Comparison of ENCODE assay signal across 19 mouse cellular contexts in genomic region chr4:132293682-132294240, GRCm38 (mm10). TPM values are rescaled to one million over a fixed set of nuclear protein-coding genes. Genes with fewer than 3 reads are reported as not detected.
A peak's percentile ranks its signal among the peaks of the same experiment; 100 is the strongest.
DNase-seq lines count a peak whose midpoint lies in the region; ATAC-seq and TF ChIP-seq lines count a peak whose summit lies in the region.
"Had no signal": no experiment of that assay in that cellular context is flagged by ENCODE, and none has a peak within 500 bp of the region (broad histone marks: within the 10 kb centered on the region; RNA-seq: fewer than 3 reads in every experiment).

No protein-coding gene starts in this region.

- H3K4me2 ChIP-seq in heart, postnatal 0 days (ENCODE audit: low read depth, low read length), result no peak overlapping the region
- H3K4me2 ChIP-seq in lung, embryonic 16.5 days (ENCODE audit: low read depth, low read length), result no peak overlapping the region
- no peak overlapping the region for H3K4me2 ChIP-seq in intestine, embryonic 15.5 days (replicated peaks)
- H3K4me2 ChIP-seq in kidney, postnatal 0 days (ENCODE audit: low read length), result no peak overlapping the region
- H3K4me2 ChIP-seq: forebrain, embryonic 12.5 days; heart, embryonic 15.5 days; limb, embryonic 15.5 days; midbrain, embryonic 12.5 days had no signal

- no peak for TF ChIP-seq EP300 in heart, postnatal 0 days (IDR thresholded peaks at IDR 0.05; ENCODE audit: low read depth)

- DNase-seq in heart, postnatal 0 days (ENCODE audit: low spot score), result no peak
- no peak for DNase-seq in heart, adult 9 months (ENCODE audit: low spot score in 2 of 2)
- no peak for DNase-seq in lung, postnatal 36 days
- DNase-seq in kidney, postnatal 0 days (ENCODE audit: low spot score), result no peak
- DNase-seq in frontal cortex, postnatal 10 days (ENCODE audit: low spot score in 2 of 2), result no peak
- DNase-seq: B cell, adult 2 months; cerebellum, adult 8-10 months; liver, postnatal 0 days; spleen, adult 18-20 months; thymus, adult 2 months had no signal

- WGBS in heart, postnatal 0 days, result 66% methylated on average over 7 of the region's 7 CpGs
- 69% methylated on average over 7 of the region's 7 CpGs for WGBS in lung, embryonic 16.5 days
- 80% methylated on average over 7 of the region's 7 CpGs for WGBS in intestine, embryonic 15.5 days
- WGBS in kidney, postnatal 0 days, result 54% methylated on average over 7 of the region's 7 CpGs

- no peak overlapping the region for H3K9ac ChIP-seq in heart, postnatal 0 days (replicated peaks; ENCODE audit: low read depth, low read length)
- peak overlapping the region; percentile 26; the same call in 1 of the 2 replicates for H3K9ac ChIP-seq in lung, embryonic 16.5 days (ENCODE audit: low read length)
- no peak overlapping the region for H3K9ac ChIP-seq in intestine, embryonic 15.5 days
- 0 out of 2 replicates have a peak overlapping the region, but pooled peaks have one; percentile 31 for H3K9ac ChIP-seq in kidney, postnatal 0 days (ENCODE audit: low read depth, low read length)
- H3K9ac ChIP-seq: forebrain, embryonic 12.5 days; heart, embryonic 15.5 days; limb, embryonic 15.5 days; liver, postnatal 0 days; midbrain, embryonic 12.5 days had no signal

- no peaks in the 10 kb centered on the region for H3K27me3 ChIP-seq in heart, postnatal 0 days (ENCODE audit: control insufficient read depth, insufficient read depth, low read length)
- no peaks in the 10 kb centered on the region for H3K27me3 ChIP-seq in lung, embryonic 16.5 days (ENCODE audit: control insufficient read depth, insufficient read depth, low read depth, low read length)
- H3K27me3 ChIP-seq in intestine, embryonic 15.5 days (replicated peaks), result no peaks in the 10 kb centered on the region
- H3K27me3 ChIP-seq in kidney, postnatal 0 days (ENCODE audit: insufficient read depth, low read length), result no peaks in the 10 kb centered on the region
- H3K27me3 ChIP-seq: forebrain, embryonic 12.5 days; heart, embryonic 15.5 days; limb, embryonic 15.5 days; midbrain, embryonic 12.5 days had no signal

- 0 out of 2 replicates have a peak, but pooled peaks have one; percentile 20 for ATAC-seq in heart, postnatal 0 days (ENCODE audit: insufficient read depth, low read depth)
- no peak for ATAC-seq in lung, embryonic 16.5 days (ENCODE audit: low read depth)
- 0 out of 2 replicates have a peak, but pooled peaks have one; percentile 23 for ATAC-seq in intestine, embryonic 15.5 days
- no peak for ATAC-seq in kidney, postnatal 0 days (replicated peaks; ENCODE audit: low FRiP score, low read depth)
- ATAC-seq: inflammation-experienced regulatory T-cells, adult 6 months; liver, postnatal 0 days had no signal

- no peaks in the 10 kb centered on the region for H3K9me3 ChIP-seq in heart, postnatal 0 days (replicated peaks; ENCODE audit: control insufficient read depth, low read length)
- peaks cover 5% of the 10 kb centered on the region; the same call in 1 of the 2 replicates for H3K9me3 ChIP-seq in lung, embryonic 16.5 days (ENCODE audit: control insufficient read depth, low read length)
- no peaks in the 10 kb centered on the region; the same call in 1 of the 2 replicates for H3K9me3 ChIP-seq in intestine, embryonic 15.5 days
- no peaks in the 10 kb centered on the region for H3K9me3 ChIP-seq in kidney, postnatal 0 days (replicated peaks; ENCODE audit: low read length)
- H3K9me3 ChIP-seq: heart, embryonic 15.5 days; limb, embryonic 15.5 days had no signal

- 0 out of 2 replicates have a peak overlapping the region, but pooled peaks have one; percentile 43 for H3K27ac ChIP-seq in heart, postnatal 0 days (ENCODE audit: low read depth)
- no peak overlapping the region for H3K27ac ChIP-seq in lung, embryonic 16.5 days (ENCODE audit: low read length)
- no peak overlapping the region for H3K27ac ChIP-seq in intestine, embryonic 15.5 days
- 0 out of 2 replicates have a peak overlapping the region, but pooled peaks have one; percentile 8 for H3K27ac ChIP-seq in kidney, postnatal 0 days
- H3K27ac ChIP-seq: forebrain, embryonic 12.5 days; heart, embryonic 15.5 days; limb, embryonic 15.5 days; midbrain, embryonic 12.5 days had no signal

- no peak for TF ChIP-seq CTCF in heart, postnatal 0 days (IDR thresholded peaks at IDR 0.05; ENCODE audit: low read depth)
- no peak for TF ChIP-seq CTCF in kidney, postnatal 0 days (IDR thresholded peaks at IDR 0.05; ENCODE audit: low read depth)

- no peak overlapping the region for H3K4me3 ChIP-seq in heart, postnatal 0 days (ENCODE audit: low read depth, low read length)
- H3K4me3 ChIP-seq in lung, embryonic 16.5 days (ENCODE audit: low read length), result no peak overlapping the region
- no peak overlapping the region for H3K4me3 ChIP-seq in intestine, embryonic 15.5 days (replicated peaks)
- H3K4me3 ChIP-seq in kidney, postnatal 0 days (replicated peaks; ENCODE audit: low read depth, low read length), result no peak overlapping the region
- H3K4me3 ChIP-seq: forebrain, embryonic 12.5 days; heart, embryonic 15.5 days; limb, embryonic 15.5 days; midbrain, embryonic 12.5 days; myocyte had no signal

- peaks cover 32% of the 10 kb centered on the region for H3K36me3 ChIP-seq in heart, postnatal 0 days (replicated peaks; ENCODE audit: control insufficient read depth, insufficient read depth, low read length)
- H3K36me3 ChIP-seq in lung, embryonic 16.5 days (ENCODE audit: control insufficient read depth, insufficient read depth, low read length), result peaks cover 14% of the 10 kb centered on the region
- peaks cover 14% of the 10 kb centered on the region; the same call in 1 of the 2 replicates for H3K36me3 ChIP-seq in intestine, embryonic 15.5 days
- peaks cover 10% of the 10 kb centered on the region; the same call in 1 of the 2 replicates for H3K36me3 ChIP-seq in kidney, postnatal 0 days (ENCODE audit: insufficient read depth, low read length)

- no peaks in the 10 kb centered on the region for H3K4me1 ChIP-seq in heart, postnatal 0 days (ENCODE audit: control insufficient read depth, insufficient read depth)
- no peaks in the 10 kb centered on the region for H3K4me1 ChIP-seq in lung, embryonic 16.5 days (replicated peaks; ENCODE audit: control insufficient read depth, insufficient read depth, low read length)
- no peaks in the 10 kb centered on the region for H3K4me1 ChIP-seq in intestine, embryonic 15.5 days (replicated peaks)
- H3K4me1 ChIP-seq in kidney, postnatal 0 days (replicated peaks; ENCODE audit: insufficient read depth, low read length), result no peaks in the 10 kb centered on the region
- H3K4me1 ChIP-seq: forebrain, embryonic 12.5 days; heart, embryonic 15.5 days; limb, embryonic 15.5 days; midbrain, embryonic 12.5 days had no signal

RNA-seq across cellular contexts. Expression of gene Rab42, which starts 9.4 kb away (rescaled TPM):
- total RNA-seq in heart, postnatal 0 days (2014; rRNA removed; ENCODE audit: low replicate concordance), result 1.2 TPM in 1 of 2 replicates, not detected in the other
- 2.9 and 3.9 TPM in 2 replicates for polyA plus RNA-seq in heart, postnatal 0 days (2015; fragmentation: Nextera tagmentation; extraction: Ambion mirVana)
- 2.1 and 2.5 TPM in 2 replicates for polyA plus RNA-seq in lung, embryonic 16.5 days (2015; fragmentation: Nextera tagmentation; extraction: Ambion mirVana)
- polyA plus RNA-seq in intestine, embryonic 15.5 days (2015; fragmentation: Nextera tagmentation; extraction: Ambion mirVana), result 3.6 and 3.9 TPM in 2 replicates
- 2.4 and 3.0 TPM in 2 replicates for polyA plus RNA-seq in kidney, postnatal 0 days (2015; fragmentation: Nextera tagmentation; extraction: Ambion mirVana)
- total RNA-seq: neutrophil, adult 5-6 weeks had no signal

RNA-seq across cellular contexts. Expression of gene Taf12, which starts 19.6 kb away (rescaled TPM):
- 7.5 and 8.4 TPM in 2 replicates for total RNA-seq in heart, postnatal 0 days (2014; rRNA removed; ENCODE audit: low replicate concordance)
- 30.5 and 34.2 TPM in 2 replicates for polyA plus RNA-seq in heart, postnatal 0 days (2015; fragmentation: Nextera tagmentation; extraction: Ambion mirVana)
- polyA plus RNA-seq in lung, embryonic 16.5 days (2015; fragmentation: Nextera tagmentation; extraction: Ambion mirVana), result 48.5 and 50.3 TPM in 2 replicates
- 37.7 and 39.8 TPM in 2 replicates for polyA plus RNA-seq in intestine, embryonic 15.5 days (2015; fragmentation: Nextera tagmentation; extraction: Ambion mirVana)
- 38.1 and 39.0 TPM in 2 replicates for polyA plus RNA-seq in kidney, postnatal 0 days (2015; fragmentation: Nextera tagmentation; extraction: Ambion mirVana)

RNA-seq across cellular contexts. Expression of gene Gmeb1, which starts 32.4 kb away (rescaled TPM):
- 7.6 and 12.4 TPM in 2 replicates for total RNA-seq in heart, postnatal 0 days (2014; rRNA removed; ENCODE audit: low replicate concordance)
- 16.4 and 17.0 TPM in 2 replicates for polyA plus RNA-seq in heart, postnatal 0 days (2015; fragmentation: Nextera tagmentation; extraction: Ambion mirVana)
- 36.2 and 36.7 TPM in 2 replicates for polyA plus RNA-seq in lung, embryonic 16.5 days (2015; fragmentation: Nextera tagmentation; extraction: Ambion mirVana)
- polyA plus RNA-seq in intestine, embryonic 15.5 days (2015; fragmentation: Nextera tagmentation; extraction: Ambion mirVana), result 27.8 and 31.3 TPM in 2 replicates
- 21.9 and 24.3 TPM in 2 replicates for polyA plus RNA-seq in kidney, postnatal 0 days (2015; fragmentation: Nextera tagmentation; extraction: Ambion mirVana)

RNA-seq across cellular contexts. Expression of gene Trnau1ap, which starts 35.6 kb away (rescaled TPM):
- 51.3 and 69.0 TPM in 2 replicates for total RNA-seq in heart, postnatal 0 days (2014; rRNA removed; ENCODE audit: low replicate concordance)
- 63.2 and 65.1 TPM in 2 replicates for polyA plus RNA-seq in heart, postnatal 0 days (2015; fragmentation: Nextera tagmentation; extraction: Ambion mirVana)
- 67.0 TPM in 2 replicates for polyA plus RNA-seq in lung, embryonic 16.5 days (2015; fragmentation: Nextera tagmentation; extraction: Ambion mirVana)
- polyA plus RNA-seq in intestine, embryonic 15.5 days (2015; fragmentation: Nextera tagmentation; extraction: Ambion mirVana), result 74.5 and 82.9 TPM in 2 replicates
- polyA plus RNA-seq in kidney, postnatal 0 days (2015; fragmentation: Nextera tagmentation; extraction: Ambion mirVana), result 70.3 and 72.8 TPM in 2 replicates

RNA-seq across cellular contexts. Expression of gene Rcc1, which starts 59.6 kb away (rescaled TPM):
- 20.6 and 20.8 TPM in 2 replicates for total RNA-seq in heart, postnatal 0 days (2014; rRNA removed; ENCODE audit: low replicate concordance)
- polyA plus RNA-seq in heart, postnatal 0 days (2015; fragmentation: Nextera tagmentation; extraction: Ambion mirVana), result 17.1 and 18.6 TPM in 2 replicates
- polyA plus RNA-seq in lung, embryonic 16.5 days (2015; fragmentation: Nextera tagmentation; extraction: Ambion mirVana), result 73.0 and 73.9 TPM in 2 replicates
- polyA plus RNA-seq in intestine, embryonic 15.5 days (2015; fragmentation: Nextera tagmentation; extraction: Ambion mirVana), result 90.5 and 90.9 TPM in 2 replicates
- polyA plus RNA-seq in kidney, postnatal 0 days (2015; fragmentation: Nextera tagmentation; extraction: Ambion mirVana), result 40.0 and 45.9 TPM in 2 replicates

Comparison
In these comparisons a context has a peak if more than half of its experiments do, and no peak if none do; other contexts are left out.
1. ATAC-seq: peak in heart, postnatal 0 days (single experiment) and intestine, embryonic 15.5 days (single experiment); none in lung, embryonic 16.5 days (single experiment) and kidney, postnatal 0 days (single experiment).
2. H3K27ac ChIP-seq: peak in heart, postnatal 0 days (single experiment) and kidney, postnatal 0 days (single experiment); none in lung, embryonic 16.5 days (single experiment) and intestine, embryonic 15.5 days (single experiment).
3. H3K9ac ChIP-seq: peak in lung, embryonic 16.5 days (single experiment) and kidney, postnatal 0 days (single experiment); none in heart, postnatal 0 days (single experiment) and intestine, embryonic 15.5 days (single experiment).